Mouse (Mus musculus): ENCODE results near the gene Nop58. TPM values are rescaled to one million over a fixed set of nuclear protein-coding genes. Genes with fewer than 3 reads are reported as not detected.
"Not testable (repeated sequence)": the region's sequence is repeated elsewhere in the genome, so short reads cannot be mapped to it uniquely, and the experiment has no call there.

The Nop58 gene
- 27.0 and 29.6 TPM in 2 replicates for polyA plus RNA-seq (2012; rRNA removed)

GRCm38 (mm10) chr1:59684819-59685755 lies at the start of gene Nop58:
Gene Nop58 (plus strand): TSS chr1:59684971.
- TF ChIP-seq CTCF (IDR thresholded peaks at IDR 0.05; ENCODE audit: control insufficient read depth, insufficient read depth, insufficient replicate concordance, low read depth, low read length) = no peak
- peak; percentile 98 for TF ChIP-seq POLR2A (IDR thresholded peaks at IDR 0.05; ENCODE audit: control insufficient read depth, low read depth, low read length)
- H3K4me1 ChIP-seq (ENCODE audit: control insufficient read depth, insufficient read depth, low read length) = peaks cover 5% of the 10 kb centered on the region
- peak within 1 kb of the TSS; percentile 100 for H3K27ac ChIP-seq (ENCODE audit: control insufficient read depth, insufficient read depth, low read depth, low read length)
- H3K36me3 ChIP-seq (ENCODE audit: control insufficient read depth, insufficient read depth, low read length) = no peaks in the 10 kb centered on the region; the same call in 1 of the 2 replicates
- peak within 1 kb of the TSS; percentile 100 for H3K4me3 ChIP-seq (ENCODE audit: control insufficient read depth, low read depth, low read length)
- H3K27me3 ChIP-seq (ENCODE audit: control insufficient read depth, insufficient read depth, low read length) = no peaks in the 10 kb centered on the region

- H3K4me1 ChIP-seq (ENCODE audit: control insufficient read depth, insufficient read depth, low read length) = peaks cover 4% of the 10 kb centered on the region
- H3K27me3 ChIP-seq (ENCODE audit: control insufficient read depth, insufficient read depth, low read length) = no peaks in the 10 kb centered on the region
- no peaks in the 10 kb centered on the region for H3K36me3 ChIP-seq (ENCODE audit: control insufficient read depth, insufficient read depth, low read length)
- no peak overlapping the region for H3K27ac ChIP-seq (ENCODE audit: control insufficient read depth, insufficient read depth, low read depth, low read length)
- no peak for TF ChIP-seq CTCF (IDR thresholded peaks at IDR 0.05; ENCODE audit: control insufficient read depth, insufficient read depth, insufficient replicate concordance, low read depth, low read length)
- no peak for TF ChIP-seq POLR2A (IDR thresholded peaks at IDR 0.05; ENCODE audit: control insufficient read depth, low read depth, low read length)
- H3K4me3 ChIP-seq (ENCODE audit: control insufficient read depth, low read depth, low read length) = no peak overlapping the region
These were observed 48.4 kb upstream of the Nop58 start for GRCm38 (mm10) chr1:59636349-59636748.

GRCm38 (mm10) chr1:59638371-59638770 lies 46.4 kb upstream of the Nop58 start:
- Histone ChIP-seq H3K27me3 (ENCODE audit: control insufficient read depth, insufficient read depth, low read length) (no peaks in the 10 kb centered on the region), H3K4me1 (ENCODE audit: control insufficient read depth, insufficient read depth, low read length) (peaks cover 2% of the 10 kb centered on the region; the same call in 1 of the 2 replicates), H3K36me3 (ENCODE audit: control insufficient read depth, insufficient read depth, low read length) (no peaks in the 10 kb centered on the region), H3K4me3 (ENCODE audit: control insufficient read depth, low read depth, low read length) (no peak overlapping the region), H3K27ac (ENCODE audit: control insufficient read depth, insufficient read depth, low read depth, low read length) (no peak overlapping the region)
- no peak for TF ChIP-seq POLR2A (IDR thresholded peaks at IDR 0.05; ENCODE audit: control insufficient read depth, low read depth, low read length)
- no peak for TF ChIP-seq CTCF (IDR thresholded peaks at IDR 0.05; ENCODE audit: control insufficient read depth, insufficient read depth, insufficient replicate concordance, low read depth, low read length)

- TF ChIP-seq CTCF (IDR thresholded peaks at IDR 0.05; ENCODE audit: control insufficient read depth, insufficient read depth, insufficient replicate concordance, low read depth, low read length) = no peak
- TF ChIP-seq POLR2A (IDR thresholded peaks at IDR 0.05; ENCODE audit: control insufficient read depth, low read depth, low read length) = no peak
- H3K27ac ChIP-seq (ENCODE audit: control insufficient read depth, insufficient read depth, low read depth, low read length) = no peak overlapping the region
- no peak overlapping the region for H3K4me3 ChIP-seq (ENCODE audit: control insufficient read depth, low read depth, low read length)
- H3K4me1 ChIP-seq (ENCODE audit: control insufficient read depth, insufficient read depth, low read length) = no peaks in the 10 kb centered on the region
- H3K27me3 ChIP-seq (ENCODE audit: control insufficient read depth, insufficient read depth, low read length) = no peaks in the 10 kb centered on the region
- peaks cover 1% of the 10 kb centered on the region; the same call in 1 of the 2 replicates for H3K36me3 ChIP-seq (ENCODE audit: control insufficient read depth, insufficient read depth, low read length)
These were observed 42.3 kb upstream of the Nop58 start for GRCm38 (mm10) chr1:59642488-59642887.

- not testable (repeated sequence) for H3K36me3 ChIP-seq (ENCODE audit: control insufficient read depth, insufficient read depth, low read length); H3K4me3 ChIP-seq (ENCODE audit: control insufficient read depth, low read depth, low read length); H3K27me3 ChIP-seq (ENCODE audit: control insufficient read depth, insufficient read depth, low read length); H3K4me1 ChIP-seq (ENCODE audit: control insufficient read depth, insufficient read depth, low read length); H3K27ac ChIP-seq (ENCODE audit: control insufficient read depth, insufficient read depth, low read depth, low read length)
These were observed 38.3 kb upstream of the Nop58 start for GRCm38 (mm10) chr1:59646502-59646901.

- TF ChIP-seq CTCF (IDR thresholded peaks at IDR 0.05; ENCODE audit: control insufficient read depth, insufficient read depth, insufficient replicate concordance, low read depth, low read length) = no peak
- no peak for TF ChIP-seq POLR2A (IDR thresholded peaks at IDR 0.05; ENCODE audit: control insufficient read depth, low read depth, low read length)
- Histone ChIP-seq H3K4me1 (ENCODE audit: control insufficient read depth, insufficient read depth, low read length) (no peaks in the 10 kb centered on the region), H3K27ac (ENCODE audit: control insufficient read depth, insufficient read depth, low read depth, low read length) (no peak overlapping the region), H3K27me3 (ENCODE audit: control insufficient read depth, insufficient read depth, low read length) (no peaks in the 10 kb centered on the region), H3K4me3 (ENCODE audit: control insufficient read depth, low read depth, low read length) (no peak overlapping the region), H3K36me3 (ENCODE audit: control insufficient read depth, insufficient read depth, low read length) (no peaks in the 10 kb centered on the region)
These were observed 33.5 kb upstream of the Nop58 start for GRCm38 (mm10) chr1:59651201-59651819.

GRCm38 (mm10) chr1:59653243-59653911 lies 31.4 kb upstream of the Nop58 start:
- Histone ChIP-seq H3K4me3 (ENCODE audit: control insufficient read depth, low read depth, low read length) (no peak overlapping the region), H3K36me3 (ENCODE audit: control insufficient read depth, insufficient read depth, low read length) (no peaks in the 10 kb centered on the region), H3K27ac (ENCODE audit: control insufficient read depth, insufficient read depth, low read depth, low read length) (no peak overlapping the region), H3K27me3 (ENCODE audit: control insufficient read depth, insufficient read depth, low read length) (no peaks in the 10 kb centered on the region), H3K4me1 (ENCODE audit: control insufficient read depth, insufficient read depth, low read length) (no peaks in the 10 kb centered on the region)
- TF ChIP-seq POLR2A (IDR thresholded peaks at IDR 0.05; ENCODE audit: control insufficient read depth, low read depth, low read length) = no peak
- TF ChIP-seq CTCF (IDR thresholded peaks at IDR 0.05; ENCODE audit: control insufficient read depth, insufficient read depth, insufficient replicate concordance, low read depth, low read length) = no peak

All from testis, adult 2 months (tissue).